Mouse (Mus musculus) kidney, embryonic 15.5 days (tissue): ENCODE data around the gene Frg2f1. TPM values are rescaled to one million over a fixed set of nuclear protein-coding genes. Genes with fewer than 3 reads are reported as not detected.

Experiments used
- ATAC-seq: fragments of 200-750 bp; cut with Nextera tagmentation; replicated peaks from 2 replicates; pipeline ENCODE4 v1.8.0; 2017; ENCODE audit warnings: moderate TSS enrichment; ENCODE audit not compliant: low FRiP score
- H3K27ac ChIP-seq: fragments of 300-500 bp; sonication (generic); 2 replicates; pipeline ENCODE4 v1.5.1; 2015; ENCODE audit warnings: mild to moderate bottlenecking, inconsistent platforms
- H3K27me3 ChIP-seq: fragments of 300-500 bp; sonication (generic); 2 replicates; pipeline ENCODE4 v1.6.1; 2015; ENCODE audit warnings: inconsistent platforms
- H3K36me3 ChIP-seq: fragments of 300-500 bp; sonication (generic); 2 replicates; pipeline ENCODE4 v1.6.1; 2015; ENCODE audit warnings: inconsistent platforms
- H3K4me1 ChIP-seq: fragments of 300-500 bp; sonication (generic); 2 replicates; pipeline ENCODE4 v1.6.1; 2015; ENCODE audit warnings: inconsistent platforms
- H3K4me2 ChIP-seq: fragments of 300-500 bp; sonication (generic); 2 replicates; pipeline ENCODE4 v1.6.1; 2015; ENCODE audit warnings: moderate library complexity, mild to moderate bottlenecking, inconsistent platforms
- H3K4me3 ChIP-seq: fragments of 300-500 bp; sonication (generic); replicated peaks from 2 replicates; pipeline ENCODE4 v1.5.1; 2015; ENCODE audit warnings: mild to moderate bottlenecking, inconsistent platforms
- H3K9ac ChIP-seq: fragments of 300-500 bp; sonication (generic); 2 replicates; pipeline ENCODE4 v1.6.1; 2015; ENCODE audit warnings: mild to moderate bottlenecking, inconsistent platforms
- H3K9me3 ChIP-seq: fragments of 300-500 bp; sonication (generic); replicated peaks from 2 replicates; pipeline ENCODE4 v1.6.1; 2016; ENCODE audit warnings: inconsistent platforms
- WGBS: fragments of 180-500 bp; shearing (Covaris S2); methylation state at CpG from one replicate; pipeline ENCODE4 v1.1.7; 2015; ENCODE audit warnings: mixed read lengths; 5-methylcytosine and 5-hydroxymethylcytosine counted together
- polyA plus RNA-seq: library from polyadenylated mRNA; unstranded; fragments of >200 nt; fragmentation: Nextera tagmentation; extraction: Ambion mirVana; gene quantifications from 2 replicates; pipeline ENCODE4 v1.2.1, GENCODE M21; 2015

Frg2f1 gene
- polyA plus RNA-seq: 3.9 and 5.9 TPM in 2 replicates

DNA sequence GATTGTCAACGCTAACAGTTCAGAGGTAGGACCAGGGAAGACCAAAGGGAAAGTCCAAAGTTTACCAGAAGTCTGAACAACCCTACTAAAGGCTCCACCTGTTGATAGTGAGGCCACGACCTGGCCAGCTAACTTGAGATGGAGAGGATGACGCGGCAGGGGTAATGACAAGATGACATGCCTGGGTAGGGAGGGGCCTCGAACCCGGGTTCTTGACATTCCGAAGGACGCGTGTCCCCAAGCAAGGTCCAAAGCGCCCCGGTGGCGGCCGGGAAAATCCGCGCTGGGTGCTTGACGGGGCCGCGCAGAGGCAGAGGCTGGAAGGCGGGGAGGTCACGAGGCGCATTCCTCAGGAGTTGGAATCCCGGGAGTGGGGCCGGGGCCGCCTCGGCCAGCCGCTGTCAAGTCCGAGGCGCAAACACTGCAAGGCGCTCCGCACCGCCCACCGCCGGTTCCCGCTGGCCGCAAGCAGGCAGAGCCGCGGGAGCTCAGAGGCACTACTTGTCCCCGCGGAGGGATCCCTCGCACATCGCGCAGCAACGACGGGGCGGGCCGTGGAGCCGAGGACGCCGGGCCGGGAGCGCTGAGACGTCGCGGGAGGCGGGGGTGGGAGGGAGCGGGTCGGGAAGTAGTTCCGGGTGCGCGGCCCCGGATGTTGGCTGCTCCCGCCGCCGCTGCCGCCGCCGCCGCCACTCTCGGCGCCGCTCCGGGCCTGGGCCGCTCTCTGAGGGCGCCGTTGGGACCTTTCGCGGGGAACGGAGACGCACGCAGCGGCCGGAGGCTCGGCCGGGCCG is at the start of gene Frg2f1:
Frg2f1 (minus strand) TSS at position 499 of the 794 bp plus-strand sequence.
- Histone ChIP-seq H3K9ac (peak within 1 kb of the TSS; percentile 94), H3K4me2 (peak within 1 kb of the TSS; percentile 82), H3K9me3 (no peaks in the 10 kb centered on the region), H3K4me1 (peaks cover 29% of the 10 kb centered on the region), H3K27ac (peak within 1 kb of the TSS; percentile 99), H3K4me3 (peak within 1 kb of the TSS; percentile 99), H3K36me3 (no peaks in the 10 kb centered on the region), H3K27me3 (no peaks in the 10 kb centered on the region)
- ATAC-seq: peak; percentile 93
- under 1% methylated on average over 79 of the region's 85 CpGs for WGBS

- Histone ChIP-seq H3K9me3 (no peaks in the 10 kb centered on the region), H3K27me3 (no peaks in the 10 kb centered on the region), H3K9ac (no peak overlapping the region), H3K27ac (no peak overlapping the region), H3K4me3 (no peak overlapping the region), H3K4me2 (no peak overlapping the region), H3K4me1 (peaks cover 4% of the 10 kb centered on the region; the same call in 1 of the 2 replicates), H3K36me3 (peaks cover 26% of the 10 kb centered on the region)
- 94% methylated on average over 2 of the region's 2 CpGs for WGBS
- no peak for ATAC-seq
Measured at GRCm38 (mm10) chr4:119588037-119588436, 48.7 kb upstream of the Frg2f1 start.

- no peak for ATAC-seq
- Histone ChIP-seq H3K9ac (no peak overlapping the region), H3K4me2 (no peak overlapping the region), H3K27me3 (no peaks in the 10 kb centered on the region), H3K9me3 (no peaks in the 10 kb centered on the region), H3K4me1 (no peaks in the 10 kb centered on the region), H3K36me3 (peaks cover 40% of the 10 kb centered on the region; the same call in 1 of the 2 replicates), H3K4me3 (no peak overlapping the region), H3K27ac (no peak overlapping the region)
- WGBS: 88% methylated on average over 3 of the region's 3 CpGs
Measured at GRCm38 (mm10) chr4:119575459-119575858, 36.1 kb upstream of the Frg2f1 start.

GRCm38 (mm10) chr4:119574504-119574903 is 35.2 kb upstream of the Frg2f1 start:
- no peaks in the 10 kb centered on the region for H3K9me3 ChIP-seq
- H3K4me1 ChIP-seq: no peaks in the 10 kb centered on the region
- no peak overlapping the region for H3K9ac ChIP-seq
- no peak overlapping the region for H3K4me2 ChIP-seq
- WGBS: 72% methylated on average over 2 of the region's 2 CpGs
- no peak for ATAC-seq
- H3K27ac ChIP-seq: no peak overlapping the region
- H3K36me3 ChIP-seq: peaks cover 40% of the 10 kb centered on the region; the same call in 1 of the 2 replicates
- no peaks in the 10 kb centered on the region for H3K27me3 ChIP-seq
- H3K4me3 ChIP-seq: no peak overlapping the region

DNA sequence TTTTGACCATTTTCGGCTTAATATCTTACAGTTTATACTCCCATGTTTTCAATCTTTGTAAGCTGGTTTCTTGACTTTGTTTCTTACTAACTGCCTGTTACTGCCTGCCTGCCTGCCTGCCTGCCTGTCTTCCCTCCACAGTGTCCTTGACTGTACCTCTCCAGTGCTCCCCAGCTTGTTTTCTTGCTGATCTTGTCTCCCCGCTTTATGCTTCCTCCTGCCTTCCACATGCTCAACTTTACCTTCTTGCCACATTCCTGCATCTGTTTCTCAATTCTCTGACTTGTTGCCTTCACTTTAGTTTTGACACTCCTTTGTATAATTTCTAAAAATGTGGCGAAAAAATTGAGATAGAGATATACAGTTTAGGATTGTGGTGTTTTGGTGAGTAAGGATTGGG is 33.4 kb upstream of the Frg2f1 start:
- no peaks in the 10 kb centered on the region for H3K4me1 ChIP-seq
- no peak overlapping the region for H3K4me2 ChIP-seq
- WGBS: 94% methylated on average over 3 of the region's 3 CpGs
- H3K9me3 ChIP-seq: no peaks in the 10 kb centered on the region
- ATAC-seq: no peak
- no peak overlapping the region for H3K27ac ChIP-seq
- H3K9ac ChIP-seq: no peak overlapping the region
- no peak overlapping the region for H3K4me3 ChIP-seq
- peaks cover 31% of the 10 kb centered on the region; the same call in 1 of the 2 replicates for H3K36me3 ChIP-seq
- H3K27me3 ChIP-seq: no peaks in the 10 kb centered on the region

GRCm38 (mm10) chr4:119566322-119566835 is 27.1 kb upstream of the Frg2f1 start:
- Histone ChIP-seq H3K4me3 (no peak overlapping the region), H3K9me3 (peaks cover 7% of the 10 kb centered on the region), H3K4me2 (no peak overlapping the region), H3K4me1 (peaks cover 3% of the 10 kb centered on the region; the same call in 1 of the 2 replicates), H3K36me3 (peaks cover 21% of the 10 kb centered on the region), H3K9ac (no peak overlapping the region), H3K27ac (no peak overlapping the region), H3K27me3 (no peaks in the 10 kb centered on the region)
- 74% methylated on average over 4 of the region's 4 CpGs for WGBS
- no peak for ATAC-seq

DNA sequence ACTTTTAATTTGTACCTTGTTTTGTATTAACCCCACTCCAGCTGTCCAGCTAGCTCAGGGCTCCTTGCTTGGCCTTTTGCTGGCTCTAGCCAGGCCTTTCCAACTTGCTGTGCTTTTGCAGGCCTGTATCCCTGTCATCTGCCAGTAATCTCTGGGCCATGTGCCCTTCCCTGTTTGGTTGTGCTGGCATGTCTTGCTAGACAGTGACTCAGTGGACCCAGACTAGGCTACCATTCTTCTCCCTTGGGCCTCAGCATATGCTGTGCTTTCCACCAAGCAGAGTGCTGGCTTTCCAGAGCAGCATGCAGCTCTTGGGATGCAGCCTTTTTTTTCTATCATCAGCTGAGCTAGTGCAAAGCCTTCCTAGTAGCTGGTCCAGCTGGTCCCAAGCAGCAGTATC is 23.8 kb upstream of the Frg2f1 start:
- Histone ChIP-seq H3K9me3 (peaks cover 7% of the 10 kb centered on the region), H3K4me3 (no peak overlapping the region), H3K4me1 (peaks cover 3% of the 10 kb centered on the region; the same call in 1 of the 2 replicates), H3K27ac (no peak overlapping the region), H3K27me3 (no peaks in the 10 kb centered on the region), H3K4me2 (no peak overlapping the region), H3K36me3 (peaks cover 25% of the 10 kb centered on the region), H3K9ac (no peak overlapping the region)
- no peak for ATAC-seq

DNA sequence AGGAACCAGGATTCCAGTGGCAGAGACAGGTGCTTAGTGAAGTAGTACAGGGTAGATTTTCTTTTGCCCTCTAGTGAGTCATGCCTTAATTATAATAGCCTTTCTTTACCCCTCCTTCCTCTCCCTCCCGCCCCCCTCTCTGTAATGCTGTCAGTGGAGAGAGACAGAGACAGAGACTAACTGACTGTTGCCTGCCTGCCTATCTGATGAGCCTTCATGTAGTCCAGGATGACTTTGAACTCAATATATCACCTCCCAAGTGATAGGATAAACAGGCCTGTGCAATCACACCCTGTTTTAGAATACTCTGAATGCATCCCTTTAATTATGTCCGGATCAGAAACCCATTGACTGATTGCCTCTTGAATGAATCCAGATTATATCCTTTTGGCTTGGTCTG is 16.1 kb upstream of the Frg2f1 start:
- Histone ChIP-seq H3K4me2 (no peak overlapping the region), H3K9ac (no peak overlapping the region), H3K4me1 (peaks cover 6% of the 10 kb centered on the region; the same call in 1 of the 2 replicates), H3K27me3 (no peaks in the 10 kb centered on the region), H3K9me3 (no peaks in the 10 kb centered on the region), H3K27ac (no peak overlapping the region), H3K4me3 (no peak overlapping the region), H3K36me3 (no peaks in the 10 kb centered on the region)
- WGBS: 60% methylated on average over 1 of the region's 2 CpGs
- ATAC-seq: peak; percentile 52; the same call in 1 of the 2 replicates

DNA sequence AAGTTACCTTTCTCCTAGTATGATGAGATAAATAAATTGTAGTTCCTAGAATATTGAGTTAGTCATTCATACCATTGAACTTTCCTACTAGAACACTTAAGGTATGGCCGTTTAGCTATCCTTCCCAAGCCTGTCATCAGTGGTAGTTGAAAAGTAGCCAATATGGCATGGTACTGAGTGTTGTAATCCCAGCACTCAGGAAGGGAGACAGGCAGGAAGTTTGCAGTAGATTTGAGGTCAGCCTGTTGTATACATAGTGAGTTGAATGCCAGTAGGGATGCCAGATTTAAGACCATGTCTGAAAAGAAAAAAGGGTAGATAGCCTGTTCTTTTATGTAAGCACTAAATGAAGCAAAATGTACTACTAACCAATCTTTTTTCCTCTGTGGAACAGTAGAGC is 11.5 kb upstream of the Frg2f1 start:
- 67% methylated on average over 1 of the region's 1 CpGs for WGBS
- no peak for ATAC-seq
- no peak overlapping the region for H3K9ac ChIP-seq

GRCm38 (mm10) chr4:119540533-119540890 is 1.2 kb upstream of the Frg2f1 start:
- Histone ChIP-seq H3K4me2 (peak overlapping the region; percentile 82), H3K4me3 (peak overlapping the region; percentile 99), H3K9ac (peak overlapping the region; percentile 94), H3K4me1 (peaks cover 29% of the 10 kb centered on the region), H3K27ac (peak overlapping the region; percentile 99), H3K36me3 (no peaks in the 10 kb centered on the region), H3K9me3 (no peaks in the 10 kb centered on the region), H3K27me3 (no peaks in the 10 kb centered on the region)
- WGBS: 5% methylated on average over 10 of the region's 10 CpGs
- no peak for ATAC-seq

More for the DNA sequence above, 11.5 kb upstream of the Frg2f1 start:
- H3K9me3 ChIP-seq: no peaks in the 10 kb centered on the region
- H3K4me1 ChIP-seq: peaks cover 8% of the 10 kb centered on the region; the same call in 1 of the 2 replicates
- H3K4me2 ChIP-seq: no peak overlapping the region
- no peaks in the 10 kb centered on the region for H3K36me3 ChIP-seq
- no peaks in the 10 kb centered on the region for H3K27me3 ChIP-seq
- no peak overlapping the region for H3K4me3 ChIP-seq
- no peak overlapping the region for H3K27ac ChIP-seq

GRCm38 (mm10) chr4:119539836-119540532 is 655 bp upstream of the Frg2f1 start:
- peak; percentile 82; the same call in 1 of the 2 replicates for ATAC-seq
- Histone ChIP-seq H3K36me3 (no peaks in the 10 kb centered on the region), H3K4me2 (peak overlapping the region; percentile 82), H3K9ac (peak overlapping the region; percentile 94), H3K27me3 (no peaks in the 10 kb centered on the region), H3K27ac (peak overlapping the region; percentile 99), H3K9me3 (no peaks in the 10 kb centered on the region), H3K4me3 (peak overlapping the region; percentile 99), H3K4me1 (peaks cover 29% of the 10 kb centered on the region)
- WGBS: under 1% methylated on average over 45 of the region's 76 CpGs

GRCm38 (mm10) chr4:119537436-119537835 is 1.9 kb downstream of the Frg2f1 start:
- Histone ChIP-seq H3K36me3 (no peaks in the 10 kb centered on the region), H3K4me3 (no peak overlapping the region), H3K9ac (no peak overlapping the region), H3K4me1 (peaks cover 26% of the 10 kb centered on the region), H3K27ac (no peak overlapping the region), H3K4me2 (no peak overlapping the region), H3K27me3 (no peaks in the 10 kb centered on the region), H3K9me3 (no peaks in the 10 kb centered on the region)
- no peak for ATAC-seq
- WGBS: 79% methylated on average over 4 of the region's 4 CpGs
